Mouse (Mus musculus): Measurements from ENCODE around the gene Snx21.

GRCm38 (mm10) chr2:164823969-164824368 lies 38.3 kb downstream of the Snx21 start:
- no peak for TF ChIP-seq CTCF (IDR thresholded peaks at IDR 0.05; ENCODE audit: insufficient read depth, low read depth, low read length)
- no peak for TF ChIP-seq POLR2A (IDR thresholded peaks at IDR 0.05; ENCODE audit: insufficient read depth, low read depth, low read length)
